Mouse (Mus musculus) MEL (cell line): ENCODE data around the gene Tcf25.

Experiments used
- CHD1 ChIP-seq: IDR thresholded peaks from 2 replicates; pipeline ENCODE4 v1.6.1; 2012; ENCODE audit warnings: low read depth, mild to moderate bottlenecking, inconsistent platforms, low read length, improper control_type of control experiment
- CTCF ChIP-seq, 3 experiments: IDR thresholded peaks in 2 of 3; conservative IDR thresholded peaks in 1 of 3; 2 replicates each; pipeline ENCODE4 v1.5.1; 2011 to 2012; ENCODE audit warnings: low read length in 3 of 3, low read depth in 2 of 3, mild to moderate bottlenecking in 2 of 3, improper control_type of control experiment in 1 of 3, inconsistent platforms in 1 of 3, mixed read lengths in 1 of 3, moderate library complexity in 1 of 3; ENCODE audit not compliant: control insufficient read depth in 1 of 3, insufficient read depth in 1 of 3, poor library complexity in 1 of 3, severe bottlenecking in 1 of 3
- EP300 ChIP-seq, 2 experiments: IDR thresholded peaks; 2 replicates each; pipeline ENCODE4 v1.6.1; 2011; ENCODE audit warnings: improper control_type of control experiment in 2 of 2, low read length in 2 of 2, low read depth in 1 of 2, mild to moderate bottlenecking in 1 of 2
- GATA1 ChIP-seq: IDR thresholded peaks from 2 replicates; pipeline ENCODE4 v1.6.1; 2011; ENCODE audit warnings: low read depth, low read length, improper control_type of control experiment
- HCFC1 ChIP-seq: IDR thresholded peaks from 2 replicates; pipeline ENCODE4 v1.6.1; 2012; ENCODE audit warnings: low read depth, mild to moderate bottlenecking, inconsistent platforms, low read length, improper control_type of control experiment, moderate library complexity
- MAFK ChIP-seq: IDR thresholded peaks from 2 replicates; pipeline ENCODE4 v1.6.1; 2011; ENCODE audit warnings: low read depth, mild to moderate bottlenecking, low read length, improper control_type of control experiment, borderline replicate concordance
- POLR2A ChIP-seq, 2 experiments: IDR thresholded peaks; 2 replicates each; pipeline ENCODE4 v1.6.1; 2011 to 2012; ENCODE audit warnings: low read length in 2 of 2, mild to moderate bottlenecking in 2 of 2, control low read depth in 1 of 2, improper control_type of control experiment in 1 of 2, low read depth in 1 of 2, moderate library complexity in 1 of 2; ENCODE audit not compliant: control insufficient read depth in 1 of 2, insufficient read depth in 1 of 2, poor library complexity in 1 of 2
- POLR2AphosphoS5 ChIP-seq: IDR thresholded peaks from 2 replicates; pipeline ENCODE4 v1.6.1; 2012; ENCODE audit warnings: low read depth, borderline replicate concordance, mild to moderate bottlenecking, inconsistent platforms, low read length, moderate library complexity, mixed read lengths
- TBP ChIP-seq: IDR thresholded peaks from 2 replicates; pipeline ENCODE4 v1.8.0; 2011; ENCODE audit warnings: low read depth, low read length, improper control_type of control experiment
- USF2 ChIP-seq, 2 experiments: IDR thresholded peaks; 2 replicates each; pipeline ENCODE4 v1.6.1; 2011 to 2012; ENCODE audit warnings: improper control_type of control experiment in 2 of 2, low read length in 2 of 2, borderline replicate concordance in 1 of 2, inconsistent platforms in 1 of 2, low read depth in 1 of 2, mild to moderate bottlenecking in 1 of 2; ENCODE audit not compliant: insufficient read depth in 1 of 2
- ZKSCAN1 ChIP-seq: IDR thresholded peaks from 2 replicates; pipeline ENCODE4 v1.6.1; 2012; ENCODE audit warnings: low read depth, mild to moderate bottlenecking, inconsistent platforms, low read length, improper control_type of control experiment, moderate library complexity

GRCm38 (mm10) chr8:123328552-123328951, 45.0 kb upstream of the Tcf25 start:
- TF ChIP-seq TBP (peak; percentile 67), CTCF (IDR thresholded peaks at IDR 0.05 in 2 of 3, conservative IDR thresholded peaks at IDR 0.05 in 1 of 3; ENCODE audit: control insufficient read depth in 1 of 3, insufficient read depth in 1 of 3, low read depth in 2 of 3, low read length in 3 of 3, poor library complexity in 1 of 3, severe bottlenecking in 1 of 3) (no peak), EP300 (IDR thresholded peaks at IDR 0.05; ENCODE audit: low read depth in 1 of 2, low read length in 2 of 2) (no peak), POLR2A (IDR thresholded peaks at IDR 0.05; ENCODE audit: control insufficient read depth in 1 of 2, insufficient read depth in 1 of 2, low read depth in 1 of 2, low read length in 2 of 2, poor library complexity in 1 of 2) (no peak), GATA1 (no peak), POLR2AphosphoS5 (no peak), ZKSCAN1 (no peak), MAFK (no peak), USF2 (IDR thresholded peaks at IDR 0.05; ENCODE audit: borderline replicate concordance in 1 of 2, insufficient read depth in 1 of 2, low read depth in 1 of 2, low read length in 2 of 2) (no peak), HCFC1 (no peak), CHD1 (no peak)
